Mouse (Mus musculus): ENCODE data around the gene Ccr10.

- TF ChIP-seq CTCF (IDR thresholded peaks at IDR 0.05) (no peak), POLR2A (IDR thresholded peaks at IDR 0.05; ENCODE audit: insufficient read depth, low read depth, low read length) (no peak), EP300 (IDR thresholded peaks at IDR 0.05; ENCODE audit: insufficient read depth, low read depth, low read length) (no peak)
These were observed 11.4 kb upstream of the Ccr10 start for GRCm38 (mm10) chr11:101186526-101187247.

Data from heart, adult 2 months (tissue).